Mouse (Mus musculus) C2C12 (cell line): ENCODE results near the gene Cbarp. TPM values are rescaled to one million over a fixed set of nuclear protein-coding genes. Genes with fewer than 3 reads are reported as not detected.

Source experiments
- H3K27me3 ChIP-seq: one replicate; pipeline ENCODE4 v1.6.1; 2011; ENCODE audit not compliant: control insufficient read depth, insufficient read depth, insufficient read length
- H3K36me3 ChIP-seq: one replicate; pipeline ENCODE4 v1.6.1; 2011; ENCODE audit not compliant: control insufficient read depth, insufficient read depth
- H3K4me3 ChIP-seq: one replicate; pipeline ENCODE4 v1.5.1; 2011; ENCODE audit warnings: mild to moderate bottlenecking, control low read depth; ENCODE audit not compliant: poor library complexity, insufficient read depth, severe bottlenecking
- H3K79me2 ChIP-seq: one replicate; pipeline ENCODE4 v1.6.1; 2011; ENCODE audit not compliant: control insufficient read depth, insufficient read depth
- H3K79me3 ChIP-seq: one replicate; pipeline ENCODE4 v1.6.1; 2011; ENCODE audit warnings: low read depth, control low read depth
- H3ac ChIP-seq: one replicate; pipeline ENCODE3; 2011; ENCODE audit warnings: low read depth; ENCODE audit not compliant: control insufficient read depth, insufficient read length
- CEBPB ChIP-seq: IDR thresholded peaks from one replicate; pipeline ENCODE4 v1.6.1; 2011; ENCODE audit warnings: low read depth, mild to moderate bottlenecking, control low read depth, moderate library complexity
- CTCF ChIP-seq: IDR thresholded peaks from one replicate; pipeline ENCODE4 v1.5.1; 2011; ENCODE audit not compliant: control insufficient read depth, insufficient read depth, insufficient read length
- FOSL1 ChIP-seq: IDR thresholded peaks from one replicate; pipeline ENCODE4 v1.8.0; 2011; ENCODE audit warnings: mild to moderate bottlenecking, low read length; ENCODE audit not compliant: poor library complexity, insufficient read depth, severe bottlenecking
- MAX ChIP-seq: IDR thresholded peaks from one replicate; pipeline ENCODE4 v1.6.1; 2011; ENCODE audit warnings: mild to moderate bottlenecking, control low read depth
- MYOD1 ChIP-seq: IDR thresholded peaks from one replicate; pipeline ENCODE4 v1.6.1; 2011; ENCODE audit warnings: low read depth; ENCODE audit not compliant: control insufficient read depth, insufficient read length
- MYOG ChIP-seq: IDR thresholded peaks from one replicate; pipeline ENCODE4 v1.6.1; 2011; ENCODE audit not compliant: control insufficient read depth, insufficient read length; ENCODE audit errors: extremely low read depth
- USF1 ChIP-seq: IDR thresholded peaks from one replicate; pipeline ENCODE4 v1.6.1; 2011; ENCODE audit warnings: low read depth, mild to moderate bottlenecking, control low read depth, moderate library complexity
- long read RNA-seq, 2 experiments: library from polyadenylated mRNA; unstranded; transcript quantifications; one replicate each; pipeline ENCODE4 v2.0.0; 2019 to 2020
- polyA plus RNA-seq: library from polyadenylated mRNA; unstranded; fragments of >200 nt; fragmentation: generic; extraction: Trizol; gene quantifications from one replicate; pipeline ENCODE4 v1.2.1, GENCODE M21; 2012; ENCODE audit warnings: missing spikeins

Cbarp gene
- polyA plus RNA-seq, result 12.1 TPM
- long read RNA-seq, experiment 1, partial matches to known transcripts, result 2 of 2 reads
- long read RNA-seq, experiment 1, other reads (novel, unspliced or antisense), result 0 of 2 reads
- long read RNA-seq, experiment 2, result 0 reads

GRCm38 (mm10) chr10:80140666-80141035, at the start of gene Cbarp:
Gene Cbarp (minus strand): TSS chr10:80140835.
- Histone ChIP-seq H3K36me3 (peaks cover 24% of the 10 kb centered on the region), H3K79me2 (peaks cover 36% of the 10 kb centered on the region), H3ac (peak within 1 kb of the TSS; percentile 39), H3K79me3 (peaks cover 26% of the 10 kb centered on the region), H3K4me3 (peak within 1 kb of the TSS; percentile 79), H3K27me3 (no peaks in the 10 kb centered on the region)
- TF ChIP-seq CEBPB (no peak), CTCF (no peak), MYOD1 (no peak), MYOG (no peak), MAX (no peak), FOSL1 (no peak), USF1 (no peak)

DNA sequence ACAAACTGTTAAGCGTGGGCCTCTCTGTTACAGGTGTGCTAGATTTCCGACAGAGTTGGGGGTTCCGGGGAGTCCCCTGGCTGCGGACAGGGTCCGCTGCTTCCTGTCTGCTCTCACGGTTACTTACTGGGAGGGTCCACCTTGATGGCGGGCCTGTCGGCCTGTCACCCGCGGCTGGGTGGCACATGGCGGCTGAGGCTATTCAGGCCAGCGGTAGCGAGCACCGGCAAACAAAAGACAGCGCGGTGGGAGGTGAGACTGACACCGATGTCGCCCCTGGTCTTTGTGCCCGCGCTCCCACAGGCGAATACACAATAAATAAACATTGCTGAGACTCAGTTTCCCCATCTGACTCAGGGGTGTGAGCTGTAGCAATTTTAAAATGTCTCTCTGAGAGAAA, 49.4 kb upstream of the Cbarp start:
- no peaks in the 10 kb centered on the region for H3K79me3 ChIP-seq
- no peak overlapping the region for H3ac ChIP-seq
- no peaks in the 10 kb centered on the region for H3K79me2 ChIP-seq
- peaks cover 12% of the 10 kb centered on the region for H3K27me3 ChIP-seq
- H3K4me3 ChIP-seq, result no peak overlapping the region
- H3K36me3 ChIP-seq, result no peaks in the 10 kb centered on the region
- TF ChIP-seq CEBPB, result no peak
- TF ChIP-seq MYOG, result no peak
- no peak for TF ChIP-seq MAX
- TF ChIP-seq USF1, result no peak
- no peak for TF ChIP-seq CTCF
- TF ChIP-seq FOSL1, result no peak
- no peak for TF ChIP-seq MYOD1

GRCm38 (mm10) chr10:80188453-80189024, 47.9 kb upstream of the Cbarp start:
- TF ChIP-seq MAX, result no peak
- TF ChIP-seq USF1, result no peak
- no peak for TF ChIP-seq CEBPB
- no peak for TF ChIP-seq MYOD1
- TF ChIP-seq FOSL1, result no peak
- TF ChIP-seq MYOG, result no peak
- no peak for TF ChIP-seq CTCF
- no peaks in the 10 kb centered on the region for H3K36me3 ChIP-seq
- H3K4me3 ChIP-seq, result no peak overlapping the region
- no peaks in the 10 kb centered on the region for H3K79me2 ChIP-seq
- no peaks in the 10 kb centered on the region for H3K79me3 ChIP-seq
- H3ac ChIP-seq, result no peak overlapping the region
- peaks cover 12% of the 10 kb centered on the region for H3K27me3 ChIP-seq

GRCm38 (mm10) chr10:80187739-80188138, 47.1 kb upstream of the Cbarp start:
- no peak overlapping the region for H3K4me3 ChIP-seq
- no peaks in the 10 kb centered on the region for H3K36me3 ChIP-seq
- H3ac ChIP-seq, result no peak overlapping the region
- no peak for TF ChIP-seq FOSL1
- no peak for TF ChIP-seq MYOD1
- no peak for TF ChIP-seq CTCF
- no peak for TF ChIP-seq MYOG
- TF ChIP-seq USF1, result no peak
- TF ChIP-seq MAX, result no peak
- no peak for TF ChIP-seq CEBPB
- H3K79me2 ChIP-seq, result no peaks in the 10 kb centered on the region
- H3K79me3 ChIP-seq, result no peaks in the 10 kb centered on the region
- peaks cover 12% of the 10 kb centered on the region for H3K27me3 ChIP-seq

GRCm38 (mm10) chr10:80186649-80187048, 46.0 kb upstream of the Cbarp start:
- Histone ChIP-seq H3K36me3 (no peaks in the 10 kb centered on the region), H3K4me3 (no peak overlapping the region), H3ac (no peak overlapping the region), H3K27me3 (peaks cover 12% of the 10 kb centered on the region), H3K79me3 (no peaks in the 10 kb centered on the region), H3K79me2 (no peaks in the 10 kb centered on the region)
- TF ChIP-seq MAX, result no peak
- no peak for TF ChIP-seq MYOG
- TF ChIP-seq CTCF, result no peak
- TF ChIP-seq FOSL1, result no peak
- no peak for TF ChIP-seq CEBPB
- no peak for TF ChIP-seq MYOD1
- TF ChIP-seq USF1, result no peak

GRCm38 (mm10) chr10:80182547-80182946, 41.9 kb upstream of the Cbarp start:
- Histone ChIP-seq H3K79me3 (no peaks in the 10 kb centered on the region), H3ac (no peak overlapping the region), H3K79me2 (no peaks in the 10 kb centered on the region), H3K4me3 (no peak overlapping the region), H3K27me3 (no peaks in the 10 kb centered on the region), H3K36me3 (no peaks in the 10 kb centered on the region)
- TF ChIP-seq USF1 (no peak), MYOG (no peak), MYOD1 (no peak), FOSL1 (no peak), CEBPB (no peak), CTCF (no peak), MAX (no peak)
